Mouse (Mus musculus) gastrocnemius, adult 8-10 months (tissue): ENCODE data around the gene Ephb3. TPM values are rescaled to one million over a fixed set of nuclear protein-coding genes. Genes with fewer than 3 reads are reported as not detected.

ENCODE experiments used
- DNase-seq, 2 experiments: peaks; one replicate each; pipeline ENCODE4 v3.0.0; 2022; ENCODE audit warnings: low spot score in 2 of 2
- total RNA-seq, 4 experiments: library from RNA; stranded (reverse); gene quantifications; 2 replicates each; pipeline ENCODE4 v1.2.4; 2022

Gene Ephb3
- total RNA-seq, 4 experiments from 2014 or later: 0.39 to 0.79 (median 0.71) TPM

GRCm38 (mm10) chr16:21205093-21205886 lies 735 bp downstream of the Ephb3 start:
- no peak for DNase-seq

DNA sequence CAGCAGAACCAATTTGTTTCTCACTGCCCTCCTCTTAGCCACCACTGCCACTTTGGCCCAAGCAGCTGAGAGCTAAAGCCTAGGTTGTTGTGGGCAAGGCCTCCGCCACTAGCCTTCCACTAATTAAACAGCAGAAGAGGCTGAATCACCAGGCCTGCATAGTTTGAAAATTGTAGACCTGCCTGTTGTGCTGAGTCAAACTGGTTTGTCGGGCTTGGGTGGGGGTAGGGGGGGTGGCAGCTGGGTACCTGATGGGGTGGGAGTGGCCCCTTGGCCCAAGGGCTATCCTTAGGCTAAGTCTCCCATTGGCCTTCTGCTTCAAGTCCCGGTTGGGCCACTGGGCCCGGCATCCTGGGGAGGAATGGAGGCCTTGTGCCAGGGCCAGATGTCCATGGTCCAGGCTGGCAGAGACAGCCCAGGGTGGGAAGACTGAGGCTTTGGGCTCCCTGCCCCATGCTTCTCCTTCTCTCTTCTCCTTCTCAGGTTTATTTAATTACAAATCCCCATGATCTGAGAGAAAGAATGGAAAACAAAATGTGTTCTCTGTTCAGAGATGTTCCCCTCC lies 3.5 kb downstream of the Ephb3 start:
- DNase-seq: no peak

DNA sequence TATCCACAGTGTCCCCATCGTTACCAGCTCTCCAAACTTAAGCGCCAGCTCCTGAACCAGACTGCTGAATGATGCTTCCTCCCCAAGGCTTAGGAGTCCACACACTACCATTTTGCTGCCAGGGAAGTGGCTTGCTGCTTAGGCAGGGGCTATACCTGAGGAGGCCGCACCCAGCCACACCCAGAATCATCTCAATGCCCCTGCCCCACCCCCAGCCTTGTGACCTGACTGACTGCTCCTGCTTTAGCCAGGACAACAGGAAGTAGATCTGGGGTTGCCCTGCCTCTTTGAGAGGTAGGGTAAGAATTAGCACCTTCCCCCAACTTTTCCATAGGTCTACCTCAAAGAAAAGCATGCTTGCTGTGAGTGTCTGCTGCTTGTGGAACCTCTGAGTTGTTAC lies 4.7 kb downstream of the Ephb3 start:
- DNase-seq: no peak

- DNase-seq: no peak
Observed at GRCm38 (mm10) chr16:21210204-21210603, 5.6 kb downstream of the Ephb3 start.

DNA sequence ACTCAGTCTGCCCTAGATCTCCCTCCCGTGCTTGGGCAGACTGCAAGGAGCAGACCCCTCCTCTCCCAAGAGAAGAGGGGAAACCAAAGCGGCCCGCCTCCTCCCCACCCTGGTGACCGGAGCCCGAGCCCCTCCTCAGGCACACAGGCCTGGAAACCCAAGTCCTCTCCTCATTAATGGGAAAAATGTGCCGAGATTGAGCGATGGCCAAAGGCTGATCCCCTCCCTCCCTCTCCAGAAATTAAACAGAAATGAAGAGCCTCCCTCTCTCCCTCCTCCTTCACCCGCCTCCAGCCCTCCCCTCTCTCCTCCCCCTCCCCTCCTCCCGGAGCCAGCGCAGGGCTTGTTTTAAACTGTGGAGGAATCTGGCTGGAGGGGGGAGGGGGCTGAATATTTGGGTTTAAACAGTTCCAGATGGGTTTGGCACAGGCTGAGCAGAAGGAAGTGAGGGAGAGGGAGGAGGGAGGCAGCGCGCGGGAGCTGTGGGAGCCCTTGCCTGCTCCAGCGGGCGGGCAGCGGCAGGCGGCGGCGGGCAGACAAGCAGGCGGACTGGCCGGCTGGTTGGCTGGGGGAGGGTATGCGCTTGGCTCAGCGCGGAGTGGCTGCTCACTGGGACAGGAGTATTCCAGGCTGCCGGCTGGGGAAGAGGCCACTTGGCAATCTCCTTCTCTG lies 6.2 kb downstream of the Ephb3 start:
- DNase-seq: peak; percentile 72 to 79

DNA sequence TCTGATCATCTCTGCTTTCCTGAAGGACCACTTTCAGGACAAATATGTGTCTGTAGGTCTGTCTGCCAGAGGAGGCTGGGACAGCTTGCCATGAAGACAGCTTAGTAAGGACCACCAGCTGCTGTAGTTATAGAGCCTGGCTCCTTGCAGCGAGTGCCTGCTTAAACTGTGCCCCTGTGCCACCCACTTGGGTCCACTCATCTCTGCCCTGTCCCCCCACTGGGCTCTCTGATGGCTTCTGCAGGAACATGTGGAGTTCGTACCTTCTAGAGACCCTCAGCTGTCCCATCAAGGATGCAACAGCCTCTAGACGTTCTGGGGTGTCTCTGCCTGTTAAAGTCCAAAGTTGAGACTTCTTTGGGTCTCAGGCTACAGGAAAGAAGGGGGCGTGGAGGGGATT lies 6.9 kb downstream of the Ephb3 start:
- no peak for DNase-seq

GRCm38 (mm10) chr16:21212369-21212768 lies 7.8 kb downstream of the Ephb3 start:
- DNase-seq: no peak

DNA sequence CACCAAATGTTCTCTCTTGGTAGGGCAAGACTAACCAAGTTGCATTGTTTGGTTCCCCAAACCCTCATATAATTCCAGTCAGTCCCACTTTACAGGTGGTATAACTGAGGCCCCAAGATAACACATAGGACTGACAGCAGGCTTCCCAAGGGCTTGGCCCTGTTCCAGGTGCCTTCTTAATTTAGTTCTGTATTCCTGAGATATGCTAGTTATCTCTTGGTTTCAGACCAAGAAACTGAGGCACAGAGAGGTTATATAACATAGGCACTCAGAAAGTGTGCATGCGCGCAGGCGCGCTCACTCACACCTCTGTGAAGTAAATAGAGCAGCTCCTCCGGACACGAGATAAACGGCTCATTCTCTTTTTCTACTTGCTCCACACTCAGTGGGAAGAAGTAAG lies 9.4 kb downstream of the Ephb3 start:
- DNase-seq: no peak

DNA sequence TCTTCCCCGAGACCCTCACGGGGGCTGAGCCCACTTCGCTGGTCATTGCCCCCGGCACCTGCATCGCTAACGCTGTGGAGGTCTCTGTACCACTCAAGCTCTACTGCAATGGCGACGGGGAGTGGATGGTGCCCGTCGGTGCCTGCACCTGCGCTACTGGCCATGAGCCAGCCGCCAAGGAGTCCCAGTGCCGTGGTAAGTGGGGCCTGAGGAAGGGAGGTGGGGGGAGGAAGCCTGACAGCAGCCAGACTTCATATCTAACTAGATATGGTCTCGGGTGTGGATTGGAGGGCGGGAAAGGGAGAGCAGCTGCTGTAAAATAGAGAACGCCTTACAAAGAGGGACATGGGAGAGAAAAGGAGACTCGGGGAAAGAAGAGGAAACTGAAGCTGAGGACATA lies 10.2 kb downstream of the Ephb3 start:
- no peak for DNase-seq

DNA sequence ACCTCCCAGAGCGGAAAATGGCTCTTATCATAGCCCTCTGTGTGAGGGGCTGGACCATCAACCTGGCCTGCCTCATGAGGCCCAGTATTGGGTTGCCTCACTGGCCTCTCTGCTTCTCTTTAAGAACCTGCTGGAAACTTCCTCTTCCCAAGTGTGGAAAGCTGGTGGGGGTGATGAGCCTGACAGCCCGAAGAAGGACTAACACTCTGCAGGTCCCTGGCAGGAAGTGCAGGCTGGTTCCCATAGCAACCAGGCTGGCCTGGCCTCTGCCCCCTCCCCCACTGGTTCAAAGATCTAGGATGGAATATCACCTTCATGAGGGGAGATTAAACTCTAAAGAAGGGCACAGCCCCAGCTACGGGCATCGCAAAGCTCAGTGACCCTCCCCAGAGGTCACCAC lies 11.5 kb downstream of the Ephb3 start:
- DNase-seq: no peak

DNA sequence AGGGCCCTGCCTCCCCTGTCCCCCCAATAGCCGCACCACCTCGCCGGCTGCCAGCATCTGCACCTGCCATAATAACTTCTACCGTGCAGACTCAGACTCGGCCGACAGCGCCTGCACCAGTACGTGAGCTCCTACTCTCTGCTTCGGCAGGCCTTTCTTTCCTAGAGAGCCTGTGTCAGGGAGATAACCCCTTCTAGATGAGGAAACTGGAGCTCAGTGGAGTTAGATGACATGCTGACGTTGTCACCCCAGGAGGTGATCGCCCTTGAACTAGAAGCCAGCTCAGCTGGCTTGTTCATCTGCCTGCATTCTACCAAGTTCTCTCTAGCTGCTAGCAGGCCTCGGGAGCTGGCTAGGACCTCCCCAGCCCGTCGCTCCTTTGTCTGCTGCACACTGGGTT lies 12.7 kb downstream of the Ephb3 start:
- DNase-seq: no peak

GRCm38 (mm10) chr16:21219656-21220055 lies 15.1 kb downstream of the Ephb3 start:
- no peak for DNase-seq

- no peak for DNase-seq
Observed at GRCm38 (mm10) chr16:21223038-21223437, 18.5 kb downstream of the Ephb3 start.

GRCm38 (mm10) chr16:21224648-21225240 lies 20.2 kb downstream of the Ephb3 start:
- no peak for DNase-seq

DNA sequence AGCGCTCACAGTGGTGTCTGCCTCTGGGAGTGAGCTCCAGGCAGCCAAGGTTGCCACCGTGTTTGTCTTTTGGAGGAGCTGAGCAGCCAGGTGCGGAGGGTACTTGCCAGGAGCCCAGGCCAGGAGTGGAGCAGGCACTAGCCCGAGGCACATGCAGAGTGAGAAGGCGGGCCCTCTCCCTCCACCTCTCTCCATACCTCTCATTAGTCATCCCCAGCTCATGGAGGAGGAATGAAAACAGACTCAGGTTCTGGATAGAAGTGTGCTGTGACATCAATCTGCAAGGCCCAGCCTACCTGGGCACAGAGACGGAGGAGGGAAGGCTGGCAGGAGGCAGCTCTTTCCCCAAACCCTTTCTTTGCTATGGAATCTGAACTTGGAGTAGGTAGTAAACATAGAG lies 22.1 kb downstream of the Ephb3 start:
- no peak for DNase-seq

- DNase-seq: no peak
Observed at GRCm38 (mm10) chr16:21235135-21235534, 30.6 kb downstream of the Ephb3 start.

- no peak for DNase-seq
Observed at GRCm38 (mm10) chr16:21238722-21239121, 34.2 kb downstream of the Ephb3 start.

DNA sequence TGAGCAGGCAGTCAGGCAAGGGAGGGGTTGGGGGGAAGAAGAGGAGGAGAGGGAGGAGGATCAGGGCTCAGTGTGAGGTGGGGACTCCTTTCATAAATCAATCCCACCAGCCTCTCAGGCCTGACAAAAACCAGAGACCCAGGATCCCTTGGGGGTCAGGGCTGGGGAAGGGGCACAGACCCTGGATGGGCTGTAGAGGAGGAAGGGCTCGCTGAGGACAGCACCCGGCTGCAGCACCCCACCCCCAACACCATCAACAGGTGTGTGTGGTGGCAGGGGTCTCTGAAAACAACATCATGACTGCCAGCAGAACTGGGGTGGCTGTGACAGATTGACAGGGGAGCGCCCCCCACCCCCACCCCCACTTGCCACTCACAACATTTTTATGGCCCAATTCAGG lies 36.0 kb downstream of the Ephb3 start:
- DNase-seq: no peak

- no peak for DNase-seq
Observed at GRCm38 (mm10) chr16:21241030-21241429, 36.5 kb downstream of the Ephb3 start.

DNA sequence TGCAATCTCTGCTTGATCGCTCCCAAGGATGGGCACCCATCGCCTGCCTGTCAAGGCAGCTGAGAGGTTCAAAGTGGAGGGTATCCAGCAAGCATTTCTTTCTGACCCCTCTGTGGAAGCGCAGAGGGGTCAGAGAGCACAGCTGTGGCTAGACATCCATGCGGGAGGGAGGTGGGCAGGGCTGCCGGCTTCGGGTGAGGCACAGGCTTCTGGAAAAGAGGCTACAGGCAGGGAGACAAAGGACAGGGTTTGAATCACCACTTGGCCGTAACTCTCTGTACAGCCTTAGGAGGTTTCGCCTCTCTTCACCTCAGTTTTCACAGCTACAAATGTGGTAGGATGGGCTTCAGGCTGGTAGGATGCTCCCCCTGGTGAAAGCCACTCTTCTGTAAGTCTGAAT lies 38.4 kb downstream of the Ephb3 start:
- no peak for DNase-seq

DNA sequence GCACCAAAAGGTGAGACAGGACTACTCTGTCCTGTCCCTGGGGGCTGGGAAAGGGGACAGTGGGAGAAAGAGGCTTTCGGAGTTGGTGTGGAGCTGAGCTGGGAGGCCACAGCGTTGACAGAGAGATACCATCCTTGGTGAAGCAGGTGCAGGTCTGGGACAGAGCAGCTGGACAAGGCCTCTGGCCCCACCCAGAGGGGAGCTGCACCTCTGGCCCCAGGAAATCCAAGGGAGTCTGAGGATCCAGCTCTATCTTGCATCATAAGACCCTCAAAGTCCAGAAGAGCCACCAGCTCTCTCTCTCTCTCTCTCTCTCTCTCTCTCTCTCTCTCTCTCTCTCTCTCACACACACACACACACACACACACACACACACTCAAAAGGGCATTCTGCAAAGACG lies 40.2 kb downstream of the Ephb3 start:
- DNase-seq: no peak

DNA sequence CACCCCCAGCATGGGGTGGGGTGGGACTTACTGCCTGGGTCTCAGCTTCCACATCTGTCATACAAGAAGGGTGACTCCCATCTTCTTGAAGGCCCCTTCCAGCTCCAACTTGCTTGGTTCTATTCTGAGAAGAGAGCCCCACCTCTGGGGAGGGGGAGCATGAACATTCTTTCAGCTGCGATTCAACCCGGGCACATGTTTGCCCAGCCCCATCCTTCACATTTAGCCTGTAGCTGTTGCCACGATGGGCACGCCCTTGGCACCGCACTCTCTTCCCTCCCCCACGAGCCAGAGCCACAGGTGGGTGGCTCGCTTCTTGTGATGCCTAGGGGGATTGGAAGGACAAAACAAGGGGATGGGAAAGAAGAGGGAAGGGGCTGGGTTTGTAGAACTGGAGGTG lies 40.8 kb downstream of the Ephb3 start:
- DNase-seq: no peak
